Comparison of ENCODE assay signal across 8 mouse cellular contexts in the genomic region with DNA sequence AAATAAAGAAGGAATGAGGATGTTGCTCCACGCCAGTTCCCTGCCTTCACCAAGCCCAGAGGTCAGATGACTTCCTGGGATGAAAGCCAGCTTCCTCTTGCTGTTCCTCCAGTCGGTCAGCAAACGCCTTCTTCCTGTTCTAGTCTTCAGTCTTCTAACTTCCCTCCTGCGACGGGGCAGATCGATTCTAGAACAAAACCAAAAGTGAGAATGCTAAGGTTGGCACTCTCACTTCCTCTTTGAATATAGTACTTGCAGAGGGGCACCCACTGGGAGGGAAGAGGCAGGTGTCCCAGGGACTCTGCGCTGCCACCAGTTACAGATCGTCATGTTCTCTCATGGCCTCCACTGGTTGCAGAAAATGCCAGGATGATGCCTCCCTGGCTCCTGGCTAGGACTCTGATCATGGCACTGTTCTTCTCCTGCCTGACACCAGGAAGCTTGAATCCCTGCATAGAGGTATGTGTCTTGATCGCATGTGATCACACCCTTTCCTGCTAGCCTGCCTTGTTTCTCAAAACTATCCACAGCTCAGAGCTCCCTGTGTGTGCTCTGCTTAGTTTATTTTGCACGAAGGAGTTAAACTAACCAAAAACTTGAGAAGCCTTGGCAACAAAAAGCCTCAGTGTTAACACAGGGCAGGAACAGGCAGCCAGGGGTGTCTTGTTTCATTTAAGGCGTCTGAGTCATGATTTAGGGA. TPM values are rescaled to one million over a fixed set of nuclear protein-coding genes. Genes with fewer than 3 reads are reported as not detected.
DNase-seq lines count a peak whose midpoint lies in the region; ATAC-seq and TF ChIP-seq lines count a peak whose summit lies in the region.

Tlr4 (plus strand) TSS at position 122 of the 700 bp plus-strand sequence.

- H3K4me3 ChIP-seq in brown adipose tissue, adult 24 weeks (ENCODE audit: insufficient read depth, low read depth, low read length) = peak within 1 kb of the TSS; percentile 72
- peak within 1 kb of the TSS; percentile 83 for H3K4me3 ChIP-seq in gastrocnemius, adult 2 months
- peak within 1 kb of the TSS; percentile 4; the same call in 1 of the 2 replicates for H3K4me3 ChIP-seq in intestine, embryonic 14.5 days (ENCODE audit: low read depth, low read length)
- H3K4me3 ChIP-seq in macrophage (ENCODE audit: inconsistent target) = peak within 1 kb of the TSS; percentile 86
- H3K4me3 ChIP-seq in stomach, embryonic 15.5 days (replicated peaks) = peak within 1 kb of the TSS; percentile 18

- H3K27me3 ChIP-seq in intestine, embryonic 14.5 days (replicated peaks; ENCODE audit: control insufficient read depth, insufficient read depth, low read length) = no peaks in the 10 kb centered on the region
- no peaks in the 10 kb centered on the region for H3K27me3 ChIP-seq in stomach, embryonic 15.5 days (replicated peaks)

- peak within 1 kb of the TSS; percentile 32 for H3K4me2 ChIP-seq in intestine, embryonic 14.5 days (ENCODE audit: low read length)
- peak within 1 kb of the TSS; percentile 42 for H3K4me2 ChIP-seq in stomach, embryonic 15.5 days

- 42% methylated on average over 11 of the region's 11 CpGs for WGBS in intestine, embryonic 14.5 days
- under 1% methylated on average over 11 of the region's 11 CpGs for WGBS in macrophage (ENCODE audit: missing documents)
- 34% methylated on average over 11 of the region's 11 CpGs for WGBS in stomach, embryonic 15.5 days

- no peaks in the 10 kb centered on the region for H3K36me3 ChIP-seq in intestine, embryonic 14.5 days (ENCODE audit: control insufficient read depth, insufficient read depth, low read length)
- H3K36me3 ChIP-seq in macrophage (ENCODE audit: inconsistent target) = no peaks in the 10 kb centered on the region
- no peaks in the 10 kb centered on the region for H3K36me3 ChIP-seq in stomach, embryonic 15.5 days

- no peak for DNase-seq in cerebellum, postnatal 4 days (ENCODE audit: low spot score in 2 of 2)
- peak; percentile 83 for DNase-seq in gastrocnemius, adult 2 months
- peak; percentile 56 for DNase-seq in intestine, embryonic 14.5 days (ENCODE audit: low spot score)
- peak; percentile 51 to 72 for DNase-seq in left cerebral cortex, postnatal 10 days (ENCODE audit: extremely low spot score in 1 of 2, low spot score in 2 of 2)

- H3K79me2 ChIP-seq in macrophage (ENCODE audit: inconsistent target) = peaks cover 51% of the 10 kb centered on the region

- no peaks in the 10 kb centered on the region; the same call in 1 of the 2 replicates for H3K4me1 ChIP-seq in brown adipose tissue, adult 24 weeks (ENCODE audit: control insufficient read depth, insufficient read depth, insufficient read length, low read length)
- peaks cover 4% of the 10 kb centered on the region; the same call in 1 of the 2 replicates for H3K4me1 ChIP-seq in intestine, embryonic 14.5 days (replicated peaks; ENCODE audit: control insufficient read depth, insufficient read depth, low read length)
- H3K4me1 ChIP-seq in stomach, embryonic 15.5 days = peaks cover 4% of the 10 kb centered on the region; the same call in 1 of the 2 replicates

- no peak within 1 kb of the TSS for H3K9ac ChIP-seq in intestine, embryonic 14.5 days (ENCODE audit: low read length)
- no peak within 1 kb of the TSS for H3K9ac ChIP-seq in stomach, embryonic 15.5 days

- H3K27ac ChIP-seq in brown adipose tissue, adult 24 weeks (replicated peaks; ENCODE audit: low read depth, low read length) = peak within 1 kb of the TSS; percentile 81
- peak within 1 kb of the TSS; percentile 89 for H3K27ac ChIP-seq in gastrocnemius, adult 2 months
- 0 out of 2 replicates have a peak within 1 kb of the TSS, but pooled peaks have one; percentile 43 for H3K27ac ChIP-seq in intestine, embryonic 14.5 days (ENCODE audit: low read depth)
- H3K27ac ChIP-seq in macrophage = peak within 1 kb of the TSS; percentile 99
- H3K27ac ChIP-seq in stomach, embryonic 15.5 days = peak within 1 kb of the TSS; percentile 57

- H3K9me3 ChIP-seq in intestine, embryonic 14.5 days (ENCODE audit: control insufficient read depth, low read length) = no peaks in the 10 kb centered on the region
- no peaks in the 10 kb centered on the region for H3K9me3 ChIP-seq in stomach, embryonic 15.5 days

- intact Hi-C loops in gastrocnemius, adult 2 months (cut with DNase I) = no loop called here
- intact Hi-C loops in left cerebral cortex, postnatal 10 days (cut with DNase I) = no loop called here

- TF ChIP-seq CTCF in gastrocnemius, adult 2 months (IDR thresholded peaks at IDR 0.05) = no peak

- peak; percentile 59; the same call in 1 of the 2 replicates for ATAC-seq in cerebellum, adult (ENCODE audit: insufficient number of reproducible peaks, low FRiP score, low TSS enrichment)
- ATAC-seq in intestine, embryonic 14.5 days (replicated peaks; ENCODE audit: low FRiP score, low TSS enrichment, low read depth) = no peak
- peak; percentile 48; the same call in 1 of the 2 replicates for ATAC-seq in stomach, embryonic 15.5 days (ENCODE audit: insufficient read depth, low FRiP score, low read depth)

RNA-seq across cellular contexts. Expression of gene Tlr4, which starts in this region (rescaled TPM):
- 6.2 and 7.6 TPM in 2 replicates for polyA plus RNA-seq in brown adipose tissue, adult 24 weeks (2012; ENCODE audit: insufficient read depth, insufficient read length, missing spikeins)
- 1 to 10 TPM; 4.1 to 6.3 TPM for total RNA-seq in gastrocnemius, adult 2 months (2021)
- polyA plus RNA-seq in intestine, embryonic 14.5 days (2014; fragmentation: Nextera tagmentation; extraction: Ambion mirVana) = 1.3 and 1.6 TPM in 2 replicates
- total RNA-seq in left cerebral cortex, postnatal 10 days (2021) = 1 to 10 TPM; 1.5 to 2.6 TPM
- 100 to 1,000 TPM in 2 of 26 experiments, 10 to 100 TPM in 23, 1 to 10 TPM in 1; 9.3 to 130 (median 39.1) TPM for total RNA-seq in macrophage (2018; cell fraction: chromatin; rRNA removed)
- total RNA-seq in macrophage (2018; cell fraction: cytosol; rRNA removed) = 100 to 1,000 TPM in 7 of 26 experiments, 10 to 100 TPM in 19; 36.3 to 139 (median 87.9) TPM
- 100 to 1,000 TPM in 8 of 26 experiments, 10 to 100 TPM in 18; 45.3 to 156 (median 73.5) TPM for total RNA-seq in macrophage (2018; cell fraction: nucleus; rRNA removed)
- polyA plus RNA-seq in macrophage (2018) = 66.9 to 77.5 TPM (median 75.6 TPM) in 3 replicates
- 1.7 and 2.0 TPM in 2 replicates for polyA plus RNA-seq in stomach, embryonic 15.5 days (2015; fragmentation: Nextera tagmentation; extraction: Ambion mirVana)

Comparison
In these comparisons a context has a peak if more than half of its experiments do, and no peak if none do; other contexts are left out.
1. DNase-seq: peak in gastrocnemius, adult 2 months (single experiment), intestine, embryonic 14.5 days (single experiment) and left cerebral cortex, postnatal 10 days (2 of 2); none in cerebellum, postnatal 4 days (0 of 2).
2. H3K27ac ChIP-seq: peak in every context shown above with its lines; median percentile 99 in macrophage; 89 in gastrocnemius, adult 2 months; 81 in brown adipose tissue, adult 24 weeks; 57 in stomach, embryonic 15.5 days; 43 in intestine, embryonic 14.5 days.
3. H3K4me3 ChIP-seq: peak in every context shown above with its lines; median percentile 86 in macrophage; 83 in gastrocnemius, adult 2 months; 72 in brown adipose tissue, adult 24 weeks; 18 in stomach, embryonic 15.5 days; 4 in intestine, embryonic 14.5 days.